Mouse (Mus musculus) embryo, embryonic 10 days (tissue): ENCODE results near the gene Dydc2.

Experiments used
- DNase-seq: peaks from one replicate; pipeline ENCODE4 v3.0.0-alpha.2; 2015; ENCODE audit warnings: low spot score

Gene Dydc2

DNA sequence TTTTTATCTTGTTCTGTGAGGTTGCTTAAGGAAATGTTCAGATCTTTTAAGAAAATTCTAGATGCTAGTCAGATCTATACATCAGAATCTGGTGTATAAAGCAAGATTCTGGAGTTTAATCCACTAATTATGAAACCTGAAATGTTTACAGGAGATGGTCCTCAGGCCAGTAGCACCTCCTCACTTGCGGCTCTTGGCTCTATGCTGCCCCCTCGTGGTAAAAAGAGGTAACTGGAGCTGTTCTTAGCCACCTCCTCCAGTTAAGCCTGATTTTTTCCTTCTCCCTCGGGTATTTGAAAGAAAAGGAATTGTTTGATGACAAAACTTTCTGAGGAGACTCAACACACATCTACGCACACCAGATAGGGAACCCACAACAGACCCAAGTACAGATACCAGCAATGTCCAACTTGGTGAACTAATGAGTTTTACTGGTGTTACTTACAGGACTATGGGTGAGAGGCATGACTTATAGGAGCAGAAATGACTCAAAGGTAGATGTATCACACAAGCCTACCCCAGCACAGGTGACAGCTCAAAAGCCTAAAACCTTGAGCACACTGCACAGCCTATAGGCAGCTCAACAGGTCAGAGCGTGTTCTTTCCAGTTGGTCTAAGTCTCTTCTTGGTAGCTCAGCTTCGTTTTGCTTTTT is 33.7 kb downstream of the Dydc2 start:
- DNase-seq: peak; percentile 72

DNA sequence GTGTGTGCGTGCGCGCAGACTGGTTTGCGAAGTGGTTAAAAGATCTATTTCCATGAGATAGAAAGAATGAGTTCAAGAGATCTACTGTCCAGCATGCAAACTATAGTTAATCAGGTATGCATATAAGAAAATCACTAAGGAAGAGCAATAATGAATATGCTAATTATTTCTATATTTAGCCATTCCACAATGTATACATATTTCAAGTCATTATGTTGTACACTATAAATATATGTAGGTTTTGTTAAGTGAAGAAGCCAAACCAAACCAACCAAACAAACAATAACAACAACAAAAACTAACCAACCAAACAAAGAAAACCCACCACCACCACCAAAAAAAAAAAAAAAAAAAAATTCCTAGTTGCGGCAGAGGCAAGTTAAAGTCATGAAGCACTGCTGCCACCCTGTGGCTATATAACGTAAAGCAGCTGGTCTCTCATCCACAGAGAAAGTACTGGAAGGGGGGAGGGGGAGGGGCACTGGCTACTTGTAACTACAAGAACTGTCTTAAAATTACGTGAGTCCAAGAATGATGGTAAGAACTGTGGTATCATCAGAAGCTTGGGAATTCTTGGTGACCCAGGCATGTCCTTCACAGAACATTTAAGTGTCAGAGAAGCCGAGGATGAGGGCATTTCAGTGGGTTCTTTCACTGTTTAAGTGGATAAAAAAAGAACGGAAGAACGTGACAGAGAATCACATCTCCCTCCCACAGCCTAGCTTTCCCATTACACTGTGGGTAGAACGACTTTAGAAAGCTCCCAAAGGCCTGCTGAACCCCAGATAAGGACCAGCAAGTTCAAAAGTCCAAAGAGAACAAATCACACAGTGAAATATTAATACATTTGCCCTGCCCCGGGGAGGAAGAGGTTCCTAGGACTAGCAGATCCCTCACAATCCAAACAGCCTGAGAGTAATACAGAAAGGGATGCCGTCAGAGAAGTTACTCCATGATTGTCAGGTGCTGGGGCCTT is 35.6 kb downstream of the Dydc2 start:
- DNase-seq: peak; percentile 89

DNA sequence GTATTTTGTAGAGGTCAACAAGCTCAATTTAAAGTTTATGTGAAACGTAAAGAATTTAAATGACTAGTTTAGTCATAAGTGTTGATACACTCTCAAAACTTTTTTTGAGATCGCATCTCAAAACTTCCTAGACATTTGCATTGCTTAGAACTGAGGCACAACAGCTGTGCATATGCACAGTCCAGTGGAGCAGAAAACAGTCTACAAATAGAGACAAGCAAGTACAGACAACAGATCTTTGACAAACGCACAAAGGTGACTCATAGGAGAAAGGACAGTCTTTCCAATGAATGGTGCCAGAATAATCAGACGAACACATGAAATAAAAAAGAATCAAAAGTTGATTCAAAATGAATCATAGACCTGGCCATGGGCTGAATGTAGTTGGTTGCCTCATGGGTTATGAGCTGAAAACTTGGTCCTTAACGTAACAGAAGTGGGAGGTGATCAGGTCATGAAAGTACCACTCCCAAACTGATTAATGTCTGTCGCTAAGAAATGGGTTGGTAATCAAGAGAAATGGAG is 38.0 kb downstream of the Dydc2 start:
- no peak for DNase-seq

- DNase-seq: no peak
Observed at GRCm38 (mm10) chr14:41029303-41029702, 39.7 kb downstream of the Dydc2 start.

DNA sequence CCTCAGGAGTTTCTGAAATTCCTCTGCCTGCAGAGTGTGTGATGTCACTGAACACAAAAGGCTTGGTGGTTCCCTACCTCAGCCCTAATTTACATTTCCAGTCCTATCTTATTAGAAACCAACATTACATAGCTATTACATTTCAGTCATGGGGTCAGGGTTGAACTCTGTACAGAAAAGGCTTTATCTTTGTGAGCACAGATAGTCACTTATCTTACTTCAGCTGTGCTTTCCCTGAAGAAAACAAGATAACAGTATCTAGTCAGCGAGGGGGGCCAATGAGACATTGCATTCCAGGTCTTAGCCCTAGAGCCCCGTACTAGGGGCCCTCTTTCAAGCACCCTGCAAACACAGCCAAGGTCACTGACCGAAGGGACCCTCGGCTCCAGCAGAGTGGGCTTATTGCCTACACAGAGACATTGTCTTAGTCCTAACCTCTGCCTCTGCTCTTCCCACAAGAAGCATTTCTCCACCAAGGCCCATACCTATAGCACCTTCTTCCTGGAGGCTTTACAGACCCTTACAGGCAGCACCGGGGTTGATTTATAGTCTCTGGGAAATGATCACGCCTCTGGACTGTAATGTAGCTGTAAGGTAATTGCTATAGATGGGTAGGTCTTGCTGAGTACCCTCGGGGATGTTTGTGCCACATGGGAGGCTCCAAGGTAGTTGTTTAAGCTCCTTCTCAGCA is 43.3 kb downstream of the Dydc2 start:
- DNase-seq: no peak

GRCm38 (mm10) chr14:41025087-41025486 is 43.9 kb downstream of the Dydc2 start:
- no peak for DNase-seq

DNA sequence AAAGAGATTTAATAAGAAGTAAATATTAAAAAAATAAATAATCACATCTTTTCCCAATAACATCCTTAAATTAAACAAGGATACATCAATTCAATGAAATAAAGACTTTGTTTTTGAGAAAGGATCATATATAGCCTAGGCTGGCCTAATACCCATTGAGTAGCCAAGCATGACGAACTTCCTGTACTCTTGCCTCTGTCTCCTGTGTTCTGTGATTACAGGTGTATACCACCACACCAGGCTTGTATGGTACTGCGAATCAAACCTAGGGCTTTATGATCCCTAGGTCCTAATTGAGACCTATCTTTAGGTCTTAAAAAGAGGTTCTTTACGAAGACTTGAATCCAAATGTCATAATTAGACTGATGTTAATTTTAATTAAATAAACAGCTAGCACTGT is 47.8 kb downstream of the Dydc2 start:
- DNase-seq: no peak

- no peak for DNase-seq
Observed at GRCm38 (mm10) chr14:41017460-41017859, 51.5 kb downstream of the Dydc2 start.

GRCm38 (mm10) chr14:41014701-41015240 is 54.2 kb downstream of the Dydc2 start:
- no peak for DNase-seq

DNA sequence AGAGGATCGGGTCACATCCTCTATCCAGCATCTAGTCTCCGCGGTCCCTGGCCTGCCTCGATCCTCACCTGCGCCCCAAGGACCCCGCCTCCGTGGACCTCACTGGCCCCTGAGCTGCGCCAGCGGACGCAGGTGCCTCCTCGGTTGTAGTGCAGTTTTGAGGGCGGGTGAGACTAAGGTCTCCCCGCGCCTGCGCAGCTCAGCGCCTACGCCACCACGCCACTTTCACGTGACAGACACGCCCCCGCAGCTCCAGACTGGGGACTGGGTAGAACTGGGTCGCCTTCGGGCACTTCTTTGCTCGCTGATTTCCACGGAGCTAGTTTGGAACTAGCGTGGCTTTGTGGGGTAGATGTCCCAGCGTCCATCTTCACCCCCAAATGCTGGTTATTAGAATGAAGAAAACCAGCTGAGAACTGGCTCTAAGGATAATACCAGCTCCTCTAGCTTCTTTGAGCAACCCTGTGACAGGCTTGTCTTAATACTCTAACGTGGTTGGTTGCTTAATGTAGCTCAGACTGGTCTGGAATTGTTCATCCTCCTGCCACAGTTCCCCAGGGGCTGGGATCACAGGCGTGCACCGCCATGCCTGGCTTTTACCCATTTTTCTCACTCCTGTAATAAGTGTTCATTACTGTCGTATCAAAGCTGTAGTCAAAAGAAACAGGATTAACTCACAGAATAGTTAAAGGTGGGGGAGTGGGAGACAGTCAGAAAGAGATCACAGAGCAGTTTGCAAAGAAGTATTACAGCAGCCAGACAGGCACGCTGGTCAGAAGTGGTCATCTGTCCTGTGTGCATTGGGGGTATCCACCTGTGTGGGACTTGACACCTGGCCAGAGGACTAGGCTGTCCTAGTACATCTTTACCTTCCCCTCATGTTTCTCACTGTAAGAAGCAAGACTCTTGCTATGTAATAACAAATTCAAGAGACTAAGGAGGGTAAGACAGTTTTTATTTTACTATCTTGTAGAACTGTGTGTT is 55.1 kb downstream of the Dydc2 start, which contains the start of gene Fam213a:
Fam213a (minus strand) TSS at position 159 of the 984 bp plus-strand sequence.
- DNase-seq: peak; percentile 96

DNA sequence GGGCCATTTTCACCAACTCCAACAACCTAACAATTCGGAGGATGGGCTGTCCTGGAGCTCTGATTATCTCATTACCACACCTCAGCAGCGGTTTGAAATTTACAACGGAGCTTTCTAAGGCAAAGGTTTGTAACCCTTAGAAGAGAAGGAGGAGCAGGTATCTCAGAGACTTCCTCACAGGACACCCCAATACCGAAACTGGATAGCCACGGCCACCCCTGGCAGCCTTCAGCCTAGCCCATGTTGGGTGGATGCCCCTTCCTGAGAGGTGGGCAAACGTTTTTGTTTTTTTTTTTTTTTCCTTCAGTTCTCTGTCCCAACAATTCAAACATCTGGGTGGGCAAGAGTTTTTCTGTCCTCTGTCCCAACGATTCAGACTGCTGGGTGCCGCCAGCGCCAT is 55.9 kb downstream of the Dydc2 start:
- no peak for DNase-seq

- no peak for DNase-seq
Observed at GRCm38 (mm10) chr14:41011916-41012315, 57.1 kb downstream of the Dydc2 start.

GRCm38 (mm10) chr14:41008138-41008537 is 60.9 kb downstream of the Dydc2 start:
- no peak for DNase-seq

DNA sequence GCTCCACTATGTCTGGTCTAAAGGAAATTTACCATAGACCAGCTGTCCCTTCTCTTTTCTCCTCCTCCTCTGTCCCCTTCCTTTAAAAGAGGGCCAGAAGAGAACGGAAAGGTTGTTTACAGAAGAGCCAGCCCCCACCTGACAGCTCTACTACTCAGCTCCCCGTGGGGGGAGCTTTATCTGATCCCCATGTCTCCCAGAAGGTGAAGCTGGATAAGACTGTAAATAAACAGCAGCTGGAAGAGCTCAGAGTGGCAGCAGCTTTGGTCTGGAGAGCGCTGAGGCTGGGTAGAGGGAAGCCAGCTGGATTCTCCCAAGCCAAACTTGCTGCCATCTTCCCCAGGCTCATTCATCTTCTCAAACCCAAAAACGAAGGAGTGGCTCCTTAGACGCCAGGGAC is 61.4 kb downstream of the Dydc2 start:
- no peak for DNase-seq

DNA sequence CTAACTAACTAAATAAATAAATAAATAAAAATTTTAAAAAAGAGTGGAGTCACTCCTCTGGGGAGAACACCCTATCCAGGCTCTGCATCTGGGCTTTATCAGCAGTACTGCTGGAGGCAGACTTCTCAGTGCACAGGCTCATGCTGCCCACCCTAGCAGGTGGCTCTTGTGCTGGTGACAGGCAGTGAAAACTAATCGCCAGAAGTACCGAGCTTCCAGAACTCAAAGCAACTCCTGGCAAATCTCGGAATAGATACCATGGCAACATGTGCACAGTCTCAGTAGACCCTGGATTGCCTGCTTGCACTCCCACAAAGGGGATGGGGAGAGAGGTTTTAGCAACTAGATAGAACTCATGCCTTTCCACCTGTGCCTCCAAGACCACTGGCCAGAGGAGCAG is 62.1 kb downstream of the Dydc2 start:
- DNase-seq: no peak

DNA sequence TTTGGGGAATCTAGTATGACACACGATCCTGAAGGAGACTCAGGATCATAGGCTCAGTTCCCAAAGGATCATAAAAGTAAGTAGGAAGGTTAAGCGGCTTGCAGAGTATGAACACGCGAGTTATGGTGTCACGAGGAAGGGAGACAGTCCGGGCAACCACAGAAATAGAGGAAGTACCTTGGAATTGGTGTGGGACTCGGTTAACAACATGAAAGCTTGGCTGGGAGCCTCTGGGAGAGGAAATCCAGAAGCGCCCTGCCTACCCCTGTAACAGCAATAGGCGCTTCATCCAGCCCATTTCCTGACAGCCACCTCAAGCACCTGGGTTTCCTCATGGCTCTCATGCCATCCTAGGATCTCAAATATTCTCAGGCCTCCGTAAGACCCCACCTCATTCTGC is 62.7 kb downstream of the Dydc2 start:
- DNase-seq: no peak

- no peak for DNase-seq
Observed at GRCm38 (mm10) chr14:41005716-41006115, 63.3 kb downstream of the Dydc2 start.

GRCm38 (mm10) chr14:41004201-41005141 is 64.5 kb downstream of the Dydc2 start:
- DNase-seq: peak; percentile 39

DNA sequence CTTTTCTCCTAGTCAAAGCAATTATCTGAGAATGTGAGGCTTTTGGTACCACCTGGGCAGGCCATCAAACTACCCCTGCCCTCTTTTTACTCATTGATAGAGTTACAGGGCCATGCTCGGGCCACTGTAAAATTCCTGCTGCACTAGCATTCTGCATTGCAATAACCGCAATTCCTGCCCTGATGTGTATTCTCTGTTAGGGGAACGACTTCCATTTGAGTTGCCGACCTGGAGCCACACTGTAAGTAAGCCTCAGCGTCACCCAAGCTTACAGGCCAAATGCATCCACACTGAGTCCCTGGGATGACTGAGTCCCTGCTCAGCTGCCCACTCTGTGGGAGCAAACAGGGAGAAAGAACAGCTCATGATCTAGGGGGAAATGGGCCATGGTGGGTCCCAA is 67.4 kb downstream of the Dydc2 start:
- no peak for DNase-seq

- peak; percentile 39 for DNase-seq
Observed at GRCm38 (mm10) chr14:41000801-41001200, 68.2 kb downstream of the Dydc2 start.
